Mouse (Mus musculus) kidney, adult 9 months (tissue): Measurements from ENCODE around the gene AL732309.1.

ENCODE experiments used
- DNase-seq: peaks from one replicate; pipeline ENCODE4 v3.0.0; 2022

The AL732309.1 gene

GRCm38 (mm10) chr2:25237522-25237921, 9.1 kb downstream of the AL732309.1 start:
- DNase-seq: peak; percentile 78

GRCm38 (mm10) chr2:25236614-25237013, 10.0 kb downstream of the AL732309.1 start, which contains the start of gene Rnf224:
Rnf224 (minus strand) TSS chr2:25236787.
- DNase-seq: no peak

- DNase-seq: peak; percentile 83
Measured at GRCm38 (mm10) chr2:25234551-25235220, 12.0 kb downstream of the AL732309.1 start.

GRCm38 (mm10) chr2:25234050-25234449, 12.6 kb downstream of the AL732309.1 start, which contains the start of gene Slc34a3:
Slc34a3 (minus strand) TSS chr2:25234364.
- DNase-seq: peak; percentile 66

GRCm38 (mm10) chr2:25233421-25233820, 13.2 kb downstream of the AL732309.1 start:
- no peak for DNase-seq

- no peak for DNase-seq
Measured at GRCm38 (mm10) chr2:25231038-25231437, 15.6 kb downstream of the AL732309.1 start.

- DNase-seq: no peak
Measured at GRCm38 (mm10) chr2:25230581-25230980, 16.1 kb downstream of the AL732309.1 start.

- DNase-seq: no peak
Measured at GRCm38 (mm10) chr2:25229582-25229981, 17.1 kb downstream of the AL732309.1 start.

GRCm38 (mm10) chr2:25228995-25229530, 17.6 kb downstream of the AL732309.1 start:
- no peak for DNase-seq

GRCm38 (mm10) chr2:25228431-25228889, 18.2 kb downstream of the AL732309.1 start:
- peak; percentile 96 for DNase-seq

- DNase-seq: peak; percentile 20
Measured at GRCm38 (mm10) chr2:25227406-25227805, 19.3 kb downstream of the AL732309.1 start.

GRCm38 (mm10) chr2:25226864-25227263, 19.8 kb downstream of the AL732309.1 start:
- peak; percentile 28 for DNase-seq

GRCm38 (mm10) chr2:25225811-25226379, 20.8 kb downstream of the AL732309.1 start:
- DNase-seq: peak; percentile 37

GRCm38 (mm10) chr2:25224766-25225752, 21.6 kb downstream of the AL732309.1 start:
- peak; percentile 100 for DNase-seq

GRCm38 (mm10) chr2:25224492-25224765, 22.2 kb downstream of the AL732309.1 start, which contains the start of gene Tubb4b:
Tubb4b (minus strand) TSS chr2:25224702.
- DNase-seq: no peak

- DNase-seq: peak; percentile 91
Measured at GRCm38 (mm10) chr2:25223681-25224491, 22.8 kb downstream of the AL732309.1 start.

- peak; percentile 12 for DNase-seq
Measured at GRCm38 (mm10) chr2:25221331-25221772, 25.3 kb downstream of the AL732309.1 start.

- peak; percentile 4 for DNase-seq
Measured at GRCm38 (mm10) chr2:25218445-25218844, 28.2 kb downstream of the AL732309.1 start, which contains the start of gene Fam166a. Fam166a (plus strand) TSS chr2:25218745.

- peak; percentile 62 for DNase-seq
Measured at GRCm38 (mm10) chr2:25217666-25218065, 29.0 kb downstream of the AL732309.1 start.

GRCm38 (mm10) chr2:25214444-25214843, 32.2 kb downstream of the AL732309.1 start, which contains the start of gene Stpg3:
Stpg3 (minus strand) TSS chr2:25214637.
- DNase-seq: peak; percentile 84

- no peak for DNase-seq
Measured at GRCm38 (mm10) chr2:25213266-25213865, 33.3 kb downstream of the AL732309.1 start.
